Mouse (Mus musculus): ENCODE data around the gene Rexo5. TPM values are rescaled to one million over a fixed set of nuclear protein-coding genes. Genes with fewer than 3 reads are reported as not detected.

The Rexo5 gene
- polyA plus RNA-seq, 1 experiment from 2014 or later: 24.8 TPM

DNA sequence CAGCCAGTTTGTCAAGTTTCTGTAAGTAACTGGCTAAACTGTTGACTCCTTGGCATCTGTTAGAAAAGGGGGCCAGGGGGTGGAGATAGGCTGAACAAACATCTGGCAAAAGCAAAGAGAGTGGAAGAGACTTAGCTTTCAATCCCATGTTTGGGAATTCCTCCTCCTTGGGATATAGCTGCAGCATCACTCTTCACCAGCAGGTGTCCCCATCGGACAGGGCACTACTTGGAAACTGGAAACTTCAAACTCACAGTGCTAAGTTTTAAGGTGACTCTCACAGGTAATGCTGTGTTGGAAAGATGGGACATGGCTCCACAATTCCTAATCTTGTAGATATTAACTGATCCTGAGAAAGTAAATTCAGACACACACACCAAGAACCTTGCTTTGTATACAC is 55.3 kb downstream of the Rexo5 start:
- 0% methylated on average over 1 of the region's 1 CpGs for WGBS
- Histone ChIP-seq H3K27me3 (ENCODE audit: control insufficient read depth, insufficient read depth, low read length) (no peaks in the 10 kb centered on the region), H3K4me1 (ENCODE audit: control insufficient read depth, insufficient read depth, low read length) (no peaks in the 10 kb centered on the region), H3K4me2 (ENCODE audit: low read depth, severe bottlenecking) (no peak overlapping the region), H3K27ac (replicated peaks; ENCODE audit: low read depth, low read length) (no peak overlapping the region), H3K9me3 (ENCODE audit: control insufficient read depth, low read length) (no peaks in the 10 kb centered on the region), H3K9ac (ENCODE audit: low read length) (no peak overlapping the region), H3K36me3 (ENCODE audit: control insufficient read depth, insufficient read depth, low read length) (peaks cover 2% of the 10 kb centered on the region; the same call in 1 of the 2 replicates), H3K4me3 (ENCODE audit: low read depth, low read length) (no peak overlapping the region)
- DNase-seq (ENCODE audit: low spot score) (peak; percentile 81), ATAC-seq (ENCODE audit: insufficient number of reproducible peaks, low FRiP score, low TSS enrichment, low read depth) (no peak)

DNA sequence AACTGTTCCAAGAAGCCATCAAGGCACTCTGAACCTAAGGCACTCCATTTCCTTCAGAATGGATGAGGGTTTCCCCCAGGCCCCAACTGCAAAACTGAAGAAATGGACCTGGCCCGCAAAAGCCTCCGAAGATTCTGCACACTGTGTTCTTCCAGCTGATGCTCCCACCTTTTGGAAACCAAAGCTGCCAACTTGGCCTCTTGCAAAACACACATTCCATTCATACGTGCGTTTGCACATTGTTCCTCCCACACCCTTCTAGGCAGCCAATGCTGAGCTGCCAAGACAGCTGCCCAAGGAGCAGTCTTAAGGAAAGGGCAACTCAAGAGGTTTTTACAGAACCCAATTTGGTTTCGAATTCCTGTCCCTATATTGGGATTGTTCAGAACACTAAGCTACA is 56.9 kb downstream of the Rexo5 start:
- Histone ChIP-seq H3K36me3 (ENCODE audit: control insufficient read depth, insufficient read depth, low read length) (0 out of 2 replicates have a peak, but pooled peaks cover 2% of the 10 kb centered on the region), H3K9me3 (ENCODE audit: control insufficient read depth, low read length) (no peaks in the 10 kb centered on the region), H3K4me1 (ENCODE audit: control insufficient read depth, insufficient read depth, low read length) (no peaks in the 10 kb centered on the region), H3K9ac (ENCODE audit: low read length) (no peak overlapping the region), H3K27ac (replicated peaks; ENCODE audit: low read depth, low read length) (no peak overlapping the region), H3K4me2 (ENCODE audit: low read depth, severe bottlenecking) (no peak overlapping the region), H3K27me3 (ENCODE audit: control insufficient read depth, insufficient read depth, low read length) (no peaks in the 10 kb centered on the region), H3K4me3 (ENCODE audit: low read depth, low read length) (no peak overlapping the region)
- no peak for ATAC-seq (ENCODE audit: insufficient number of reproducible peaks, low FRiP score, low TSS enrichment, low read depth)
- WGBS: 82% methylated on average over 5 of the region's 5 CpGs
- no peak for DNase-seq (ENCODE audit: low spot score)

DNA sequence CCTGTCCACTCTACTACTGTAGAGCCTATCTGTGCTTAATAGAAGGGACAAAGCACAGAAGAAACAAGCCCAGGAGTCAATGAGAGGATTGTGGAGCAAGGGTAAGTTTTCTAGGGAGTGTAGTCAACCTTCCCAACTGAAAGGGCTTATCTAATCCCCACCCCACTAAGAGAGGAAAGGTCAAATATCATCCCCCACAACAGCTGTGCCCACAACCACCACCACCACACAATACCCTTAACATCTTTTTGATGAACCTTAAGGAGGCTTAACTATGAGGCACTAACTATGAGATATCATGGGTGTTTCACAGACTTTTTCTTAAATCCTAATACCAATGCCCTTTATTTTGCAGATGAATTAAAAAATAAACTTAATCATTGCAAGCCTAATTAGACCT is 58.7 kb downstream of the Rexo5 start:
- Histone ChIP-seq H3K4me1 (ENCODE audit: control insufficient read depth, insufficient read depth, low read length) (no peaks in the 10 kb centered on the region), H3K4me2 (ENCODE audit: low read depth, severe bottlenecking) (no peak overlapping the region), H3K27me3 (ENCODE audit: control insufficient read depth, insufficient read depth, low read length) (no peaks in the 10 kb centered on the region), H3K9me3 (ENCODE audit: control insufficient read depth, low read length) (no peaks in the 10 kb centered on the region), H3K9ac (ENCODE audit: low read length) (no peak overlapping the region), H3K36me3 (ENCODE audit: control insufficient read depth, insufficient read depth, low read length) (0 out of 2 replicates have a peak, but pooled peaks cover 2% of the 10 kb centered on the region), H3K4me3 (ENCODE audit: low read depth, low read length) (no peak overlapping the region), H3K27ac (replicated peaks; ENCODE audit: low read depth, low read length) (no peak overlapping the region)
- ATAC-seq (ENCODE audit: insufficient number of reproducible peaks, low FRiP score, low TSS enrichment, low read depth) (no peak), DNase-seq (ENCODE audit: low spot score) (no peak)

DNA sequence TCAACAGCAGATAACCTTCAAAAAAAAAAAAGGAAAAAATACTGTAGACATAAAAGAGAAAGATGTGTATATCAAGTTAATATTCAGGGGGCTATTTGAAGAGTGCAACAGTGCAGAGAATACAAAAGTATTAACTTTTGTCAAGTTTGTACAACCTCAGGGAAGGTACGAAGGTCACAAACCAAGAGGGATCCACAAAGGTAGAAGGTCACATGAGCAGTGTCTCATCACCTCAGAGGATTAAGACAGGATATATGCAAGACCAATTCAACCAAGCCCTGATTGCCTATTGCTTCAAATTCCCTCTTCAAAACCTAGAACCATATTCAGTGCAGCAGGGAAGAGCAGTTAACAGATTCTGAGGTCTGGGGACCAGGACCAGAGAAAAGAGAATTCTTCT is 59.4 kb downstream of the Rexo5 start:
- DNase-seq (ENCODE audit: low spot score) (no peak), ATAC-seq (ENCODE audit: insufficient number of reproducible peaks, low FRiP score, low TSS enrichment, low read depth) (no peak)
- H3K27me3 ChIP-seq (ENCODE audit: control insufficient read depth, insufficient read depth, low read length): no peaks in the 10 kb centered on the region
- H3K9ac ChIP-seq (ENCODE audit: low read length): no peak overlapping the region
- 0 out of 2 replicates have a peak, but pooled peaks cover 2% of the 10 kb centered on the region for H3K36me3 ChIP-seq (ENCODE audit: control insufficient read depth, insufficient read depth, low read length)
- no peak overlapping the region for H3K4me3 ChIP-seq (ENCODE audit: low read depth, low read length)
- H3K9me3 ChIP-seq (ENCODE audit: control insufficient read depth, low read length): no peaks in the 10 kb centered on the region
- 97% methylated on average over 1 of the region's 1 CpGs for WGBS
- no peaks in the 10 kb centered on the region for H3K4me1 ChIP-seq (ENCODE audit: control insufficient read depth, insufficient read depth, low read length)
- H3K4me2 ChIP-seq (ENCODE audit: low read depth, severe bottlenecking): no peak overlapping the region
- no peak overlapping the region for H3K27ac ChIP-seq (replicated peaks; ENCODE audit: low read depth, low read length)

DNA sequence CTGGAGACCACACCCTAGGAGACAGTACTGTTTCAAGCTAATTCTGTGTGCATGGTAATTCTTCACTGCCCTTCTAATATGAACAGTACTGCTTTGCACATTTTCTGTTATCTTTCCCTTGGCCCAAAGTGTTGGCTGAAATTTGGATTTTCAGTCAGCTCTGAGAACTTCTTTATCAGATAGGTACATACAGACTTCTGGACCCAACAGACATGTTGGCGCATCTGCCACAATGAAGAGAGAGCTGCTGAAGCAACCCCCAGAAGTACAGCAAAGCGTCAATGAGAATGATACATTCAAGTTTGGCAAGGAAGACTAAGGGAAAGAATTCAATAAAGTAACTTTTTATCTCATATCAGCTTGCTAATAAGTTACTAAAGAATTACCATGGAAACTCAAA is 60.6 kb downstream of the Rexo5 start:
- Histone ChIP-seq H3K4me3 (ENCODE audit: low read depth, low read length) (no peak overlapping the region), H3K4me2 (ENCODE audit: low read depth, severe bottlenecking) (no peak overlapping the region), H3K27me3 (ENCODE audit: control insufficient read depth, insufficient read depth, low read length) (no peaks in the 10 kb centered on the region), H3K36me3 (ENCODE audit: control insufficient read depth, insufficient read depth, low read length) (0 out of 2 replicates have a peak, but pooled peaks cover 2% of the 10 kb centered on the region), H3K27ac (replicated peaks; ENCODE audit: low read depth, low read length) (no peak overlapping the region), H3K4me1 (ENCODE audit: control insufficient read depth, insufficient read depth, low read length) (no peaks in the 10 kb centered on the region), H3K9me3 (ENCODE audit: control insufficient read depth, low read length) (no peaks in the 10 kb centered on the region), H3K9ac (ENCODE audit: low read length) (no peak overlapping the region)
- ATAC-seq (ENCODE audit: insufficient number of reproducible peaks, low FRiP score, low TSS enrichment, low read depth): no peak
- no peak for DNase-seq (ENCODE audit: low spot score)
- 96% methylated on average over 2 of the region's 2 CpGs for WGBS

DNA sequence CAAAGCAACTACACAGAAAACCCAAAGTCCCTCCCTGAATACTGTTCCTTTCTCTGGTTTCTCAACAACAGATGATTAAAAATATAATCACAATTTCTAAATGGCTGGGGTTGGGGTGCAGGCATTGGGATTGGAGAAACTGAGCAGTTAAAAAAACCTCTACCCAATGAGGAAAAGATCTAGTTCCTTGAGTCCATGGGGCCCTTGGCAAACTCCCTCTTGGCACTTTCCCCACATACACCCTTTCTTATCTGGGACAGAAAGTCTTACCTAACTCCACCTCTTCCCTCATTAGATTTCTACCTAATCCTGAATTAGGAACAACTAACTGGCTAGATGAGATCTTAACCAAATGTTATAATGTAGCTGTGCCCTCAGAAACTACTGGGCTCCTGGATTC is 61.2 kb downstream of the Rexo5 start:
- ATAC-seq (ENCODE audit: insufficient number of reproducible peaks, low FRiP score, low TSS enrichment, low read depth): no peak
- no peak overlapping the region for H3K27ac ChIP-seq (replicated peaks; ENCODE audit: low read depth, low read length)
- no peak overlapping the region for H3K4me3 ChIP-seq (ENCODE audit: low read depth, low read length)
- H3K9me3 ChIP-seq (ENCODE audit: control insufficient read depth, low read length): no peaks in the 10 kb centered on the region
- no peak overlapping the region for H3K9ac ChIP-seq (ENCODE audit: low read length)
- no peaks in the 10 kb centered on the region for H3K4me1 ChIP-seq (ENCODE audit: control insufficient read depth, insufficient read depth, low read length)
- H3K4me2 ChIP-seq (ENCODE audit: low read depth, severe bottlenecking): no peak overlapping the region
- no peaks in the 10 kb centered on the region for H3K27me3 ChIP-seq (ENCODE audit: control insufficient read depth, insufficient read depth, low read length)
- no peak for DNase-seq (ENCODE audit: low spot score)
- 0 out of 2 replicates have a peak, but pooled peaks cover 2% of the 10 kb centered on the region for H3K36me3 ChIP-seq (ENCODE audit: control insufficient read depth, insufficient read depth, low read length)

DNA sequence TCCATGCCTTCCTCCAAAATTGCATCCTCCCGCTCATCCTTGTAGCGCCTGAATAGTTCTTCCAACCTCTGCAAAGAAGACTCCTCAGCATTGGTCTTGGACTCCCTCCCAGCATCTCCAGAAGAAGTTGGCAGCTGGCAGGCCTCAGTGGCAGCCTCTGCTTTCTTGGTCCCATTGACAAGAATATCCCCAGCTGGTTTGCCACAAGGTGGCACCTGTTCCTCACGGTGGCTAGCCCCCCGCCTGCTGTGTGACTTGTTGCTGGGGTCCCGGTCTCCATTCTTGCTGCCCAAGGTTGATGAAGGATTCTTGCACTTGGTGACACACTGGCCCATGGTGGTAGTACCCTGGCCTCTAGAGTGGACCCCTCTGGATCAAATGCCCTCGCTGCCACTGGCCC is 65.7 kb downstream of the Rexo5 start:
- no peak for DNase-seq (ENCODE audit: low spot score)
- 85% methylated on average over 6 of the region's 6 CpGs for WGBS

DNA sequence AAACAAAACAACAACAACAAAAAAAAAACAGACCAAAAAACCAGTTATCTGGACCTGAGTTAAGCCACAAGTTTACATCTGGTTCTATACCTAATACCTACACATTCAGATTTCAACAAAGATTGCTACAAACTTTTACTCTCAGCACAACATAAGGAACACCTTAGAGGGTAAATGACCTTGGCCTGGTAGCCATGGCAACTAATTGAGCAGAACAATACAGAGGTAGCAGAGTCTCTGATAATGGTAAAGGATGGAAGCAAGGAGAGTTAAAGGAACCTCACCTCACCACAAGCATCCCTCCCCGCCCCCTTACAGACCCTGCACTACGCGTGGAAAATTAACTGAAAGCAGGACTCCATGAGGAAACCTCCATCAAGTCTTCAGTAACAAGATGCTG is 66.3 kb downstream of the Rexo5 start:
- no peak overlapping the region for H3K9ac ChIP-seq (ENCODE audit: low read length)
- H3K27me3 ChIP-seq (ENCODE audit: control insufficient read depth, insufficient read depth, low read length): no peaks in the 10 kb centered on the region
- H3K27ac ChIP-seq (replicated peaks; ENCODE audit: low read depth, low read length): no peak overlapping the region
- H3K4me2 ChIP-seq (ENCODE audit: low read depth, severe bottlenecking): no peak overlapping the region
- no peak for DNase-seq (ENCODE audit: low spot score)
- WGBS: 89% methylated on average over 3 of the region's 3 CpGs
- H3K4me1 ChIP-seq (ENCODE audit: control insufficient read depth, insufficient read depth, low read length): peaks cover 4% of the 10 kb centered on the region; the same call in 1 of the 2 replicates
- H3K4me3 ChIP-seq (ENCODE audit: low read depth, low read length): no peak overlapping the region
- no peaks in the 10 kb centered on the region for H3K36me3 ChIP-seq (ENCODE audit: control insufficient read depth, insufficient read depth, low read length)
- ATAC-seq (ENCODE audit: insufficient number of reproducible peaks, low FRiP score, low TSS enrichment, low read depth): no peak; the same call in 1 of the 2 replicates
- H3K9me3 ChIP-seq (ENCODE audit: control insufficient read depth, low read length): no peaks in the 10 kb centered on the region

More for the DNA sequence above, 65.7 kb downstream of the Rexo5 start:
- Histone ChIP-seq H3K9ac (ENCODE audit: low read length) (no peak overlapping the region), H3K27me3 (ENCODE audit: control insufficient read depth, insufficient read depth, low read length) (no peaks in the 10 kb centered on the region), H3K4me1 (ENCODE audit: control insufficient read depth, insufficient read depth, low read length) (peaks cover 4% of the 10 kb centered on the region; the same call in 1 of the 2 replicates), H3K4me2 (ENCODE audit: low read depth, severe bottlenecking) (no peak overlapping the region), H3K9me3 (ENCODE audit: control insufficient read depth, low read length) (no peaks in the 10 kb centered on the region), H3K4me3 (ENCODE audit: low read depth, low read length) (no peak overlapping the region), H3K27ac (replicated peaks; ENCODE audit: low read depth, low read length) (no peak overlapping the region), H3K36me3 (ENCODE audit: control insufficient read depth, insufficient read depth, low read length) (0 out of 2 replicates have a peak, but pooled peaks cover 2% of the 10 kb centered on the region)
- ATAC-seq (ENCODE audit: insufficient number of reproducible peaks, low FRiP score, low TSS enrichment, low read depth): no peak

DNA sequence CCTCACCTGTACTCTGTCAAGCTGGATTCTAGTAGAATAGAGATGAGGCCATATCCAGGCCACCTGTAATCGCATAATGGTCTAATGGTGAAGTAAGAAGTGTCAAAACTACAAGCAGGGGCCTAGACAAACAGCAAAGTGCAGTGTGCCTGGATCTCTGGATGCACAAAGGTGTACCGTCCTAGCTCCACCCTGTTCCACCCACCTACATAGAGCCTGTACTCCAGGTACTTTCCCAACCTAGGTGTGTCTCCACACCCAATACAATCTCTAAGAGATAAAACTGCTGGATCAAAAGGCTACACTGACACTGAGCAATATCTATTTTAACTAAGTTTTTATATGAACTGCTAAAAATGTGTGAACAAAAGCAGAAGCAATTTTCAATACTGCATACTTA is 66.7 kb downstream of the Rexo5 start:
- Histone ChIP-seq H3K27me3 (ENCODE audit: control insufficient read depth, insufficient read depth, low read length) (no peaks in the 10 kb centered on the region), H3K4me2 (ENCODE audit: low read depth, severe bottlenecking) (no peak overlapping the region), H3K4me3 (ENCODE audit: low read depth, low read length) (no peak overlapping the region), H3K4me1 (ENCODE audit: control insufficient read depth, insufficient read depth, low read length) (peaks cover 4% of the 10 kb centered on the region; the same call in 1 of the 2 replicates), H3K9me3 (ENCODE audit: control insufficient read depth, low read length) (no peaks in the 10 kb centered on the region), H3K9ac (ENCODE audit: low read length) (no peak overlapping the region), H3K36me3 (ENCODE audit: control insufficient read depth, insufficient read depth, low read length) (no peaks in the 10 kb centered on the region), H3K27ac (replicated peaks; ENCODE audit: low read depth, low read length) (no peak overlapping the region)
- DNase-seq (ENCODE audit: low spot score) (no peak), ATAC-seq (ENCODE audit: insufficient number of reproducible peaks, low FRiP score, low TSS enrichment, low read depth) (no peak)
- WGBS: 85% methylated on average over 2 of the region's 2 CpGs
